Mouse (Mus musculus): ENCODE results near the gene Eefsec.

Gene Eefsec

DNA sequence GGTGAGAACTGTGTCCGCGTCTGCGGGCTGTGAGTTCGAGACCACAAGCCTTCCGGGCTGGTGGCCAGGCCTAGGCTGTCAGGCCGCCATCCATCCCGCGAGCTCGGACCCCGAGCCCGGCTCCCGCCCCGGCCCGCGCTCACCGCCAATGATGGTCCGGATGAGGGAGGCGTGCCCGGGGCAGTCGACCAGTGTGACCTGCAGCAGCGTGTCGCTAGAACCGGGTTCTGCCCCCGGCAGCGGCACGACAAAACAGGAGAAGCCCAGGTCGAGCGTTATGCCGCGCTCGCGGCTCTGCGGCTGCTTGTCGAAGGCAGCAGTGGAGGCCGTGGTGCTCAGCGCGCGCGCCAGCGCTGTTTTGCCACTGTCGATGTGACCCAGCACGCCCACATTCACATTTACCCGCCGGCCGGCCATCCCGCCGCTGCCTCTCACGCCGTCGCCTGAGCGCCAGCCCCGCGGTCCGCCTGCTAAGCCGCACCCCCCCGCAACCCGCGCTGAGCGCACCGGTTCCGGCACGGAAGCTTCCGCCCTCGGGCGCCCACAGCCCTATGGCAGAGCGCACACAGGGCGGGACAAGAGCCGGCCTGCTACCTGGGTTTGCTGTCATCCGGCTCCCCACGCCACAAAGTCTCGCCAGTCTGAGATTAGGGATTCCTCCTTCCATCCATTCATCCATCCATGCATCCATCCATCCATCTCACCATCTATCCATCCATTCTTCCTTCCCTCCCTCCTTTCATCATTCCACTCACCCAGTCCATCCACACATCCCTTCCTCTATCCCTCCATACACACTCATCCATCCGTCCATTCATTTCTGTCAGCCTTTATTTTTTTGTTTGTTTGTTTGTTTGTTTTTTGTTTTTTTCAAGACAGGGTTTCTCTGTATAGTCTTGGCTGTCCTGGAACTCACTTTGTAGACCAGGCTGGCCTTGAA is at the start of gene Eefsec:
Gene Eefsec (minus strand): TSS at position 477 of the 940 bp plus-strand sequence.
- peak; percentile 82 for DNase-seq

DNA sequence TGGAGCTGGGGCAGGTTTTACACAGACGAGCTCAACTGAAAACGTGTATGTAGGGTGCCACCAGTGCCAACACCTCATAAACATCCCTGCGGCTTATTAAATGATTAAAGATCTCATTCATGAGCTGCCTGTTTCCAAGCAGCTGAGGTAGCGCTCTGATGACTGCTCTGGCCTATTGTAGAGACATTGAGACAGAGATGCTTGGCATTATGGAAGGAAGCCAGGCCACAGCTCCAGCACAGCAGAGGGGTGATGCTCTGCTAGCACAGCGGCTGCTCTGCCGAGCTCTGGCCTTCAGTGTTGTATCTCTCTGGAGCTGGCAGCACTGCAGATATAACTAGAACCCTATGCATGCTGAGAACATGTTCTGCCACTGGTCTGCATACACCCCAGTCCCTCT is 47.4 kb upstream of the Eefsec start:
- DNase-seq = peak; percentile 29

DNA sequence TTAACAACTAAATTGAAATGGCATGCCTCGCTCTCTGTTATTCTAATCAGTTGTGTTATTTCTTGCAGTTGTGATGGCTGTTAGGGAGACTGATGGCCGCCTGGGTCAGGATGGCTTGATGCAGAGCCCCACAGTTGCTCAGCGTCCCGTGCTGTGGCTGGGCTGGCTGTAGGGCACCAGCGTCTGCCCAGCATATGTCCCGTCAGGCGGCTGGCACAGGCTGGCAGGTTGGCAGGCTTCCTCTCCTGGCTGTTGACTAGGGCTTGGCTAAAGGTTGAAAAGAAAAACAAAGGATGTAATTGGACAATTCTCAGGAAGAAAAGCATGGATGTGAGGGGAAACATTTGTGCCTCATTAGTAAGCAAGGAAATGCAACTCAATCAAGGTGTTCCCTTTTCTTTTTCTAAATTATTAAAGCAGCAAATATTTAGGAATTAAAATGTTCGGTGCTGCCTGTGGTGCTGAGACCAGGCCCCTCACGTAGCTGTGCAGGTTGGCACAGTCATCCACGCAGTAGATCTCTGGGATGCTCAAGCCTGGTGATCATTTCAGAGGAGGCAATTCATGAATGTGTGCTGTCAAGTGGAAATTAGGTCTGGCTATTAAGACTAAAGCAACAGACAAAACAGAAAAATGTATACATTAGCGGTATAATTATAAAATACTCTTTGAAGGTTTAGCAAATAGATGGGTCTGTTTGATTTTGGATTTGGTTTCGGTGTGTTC is 44.5 kb upstream of the Eefsec start:
- DNase-seq = peak; percentile 96

DNA sequence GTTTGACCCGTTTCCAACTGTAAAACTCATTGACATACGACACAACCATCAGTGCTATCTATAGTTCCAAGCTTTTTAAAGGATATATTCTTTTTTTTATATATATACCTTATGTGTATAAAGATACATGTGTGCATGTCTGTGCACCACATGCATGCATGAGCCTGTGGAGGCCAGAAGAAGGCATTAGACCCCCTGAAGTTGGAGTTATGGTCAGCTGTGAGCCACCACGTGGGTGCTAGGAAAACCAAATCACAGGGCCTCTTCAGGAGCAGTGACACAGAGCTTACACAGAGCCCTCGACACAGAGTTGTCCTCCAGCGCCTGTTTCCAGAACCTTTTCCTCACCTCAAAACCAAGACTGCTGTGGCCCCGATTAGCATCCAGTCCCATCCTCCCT is 43.5 kb upstream of the Eefsec start:
- DNase-seq = peak; percentile 48

DNA sequence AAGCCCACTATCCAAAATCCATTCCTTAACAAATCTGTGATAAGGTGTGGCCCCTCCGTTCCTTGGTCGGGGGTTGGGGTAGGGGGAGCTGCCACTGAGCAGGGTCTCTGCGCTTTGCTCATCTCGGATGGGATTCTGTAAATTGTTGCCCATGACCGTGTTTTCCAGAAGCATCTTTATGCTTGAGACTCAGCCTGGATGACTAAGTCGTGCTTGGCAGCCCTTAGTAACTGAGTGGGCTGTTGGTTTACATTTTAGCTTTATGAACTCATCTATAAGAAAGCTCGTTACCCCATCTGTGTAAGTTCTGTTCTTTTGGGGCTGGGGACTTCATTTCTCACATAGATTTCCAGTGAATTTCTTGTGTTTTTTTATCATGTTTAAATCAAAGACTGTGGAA is 42.7 kb upstream of the Eefsec start:
- peak; percentile 37 for DNase-seq

DNA sequence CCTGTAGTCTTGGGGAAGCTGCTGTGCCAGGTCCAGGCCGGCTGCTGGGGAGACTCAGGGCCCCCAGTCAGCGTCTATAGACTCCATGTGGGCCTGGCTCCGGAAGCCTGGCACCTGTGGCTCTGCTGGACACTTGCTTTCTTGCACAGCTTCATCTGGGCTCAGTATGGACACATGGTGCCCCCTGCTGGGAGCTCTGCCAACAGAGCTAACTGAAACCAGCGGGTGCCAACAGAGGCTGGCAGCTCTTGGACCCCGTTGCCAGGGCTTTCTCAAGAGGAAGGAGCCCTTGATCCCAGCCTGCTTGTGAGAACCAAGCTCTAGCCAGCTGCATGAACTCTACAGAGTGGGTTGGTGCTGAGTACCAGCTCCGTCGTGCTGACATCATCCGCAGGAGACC is 40.6 kb upstream of the Eefsec start:
- DNase-seq = peak; percentile 75

DNA sequence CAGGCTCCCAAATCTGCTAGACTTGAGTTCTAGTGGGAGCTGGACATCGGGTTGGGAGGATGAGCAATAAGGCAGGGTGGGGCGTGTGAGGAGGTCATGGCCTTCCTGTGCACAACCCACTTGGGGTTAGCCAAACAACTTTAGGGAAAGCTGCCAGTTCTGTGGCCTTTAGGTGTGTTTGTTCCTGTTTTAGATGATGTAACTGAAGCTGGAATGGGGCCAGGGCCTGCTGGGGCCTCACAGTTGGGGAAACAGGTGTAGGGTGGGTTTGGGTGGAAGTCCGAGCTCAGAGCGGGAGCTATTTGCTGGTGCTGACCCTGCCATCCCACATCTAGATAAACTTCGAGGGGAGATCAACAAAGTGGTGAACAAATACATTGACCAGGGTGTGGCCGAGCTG is 39.0 kb upstream of the Eefsec start:
- peak; percentile 36 for DNase-seq

DNA sequence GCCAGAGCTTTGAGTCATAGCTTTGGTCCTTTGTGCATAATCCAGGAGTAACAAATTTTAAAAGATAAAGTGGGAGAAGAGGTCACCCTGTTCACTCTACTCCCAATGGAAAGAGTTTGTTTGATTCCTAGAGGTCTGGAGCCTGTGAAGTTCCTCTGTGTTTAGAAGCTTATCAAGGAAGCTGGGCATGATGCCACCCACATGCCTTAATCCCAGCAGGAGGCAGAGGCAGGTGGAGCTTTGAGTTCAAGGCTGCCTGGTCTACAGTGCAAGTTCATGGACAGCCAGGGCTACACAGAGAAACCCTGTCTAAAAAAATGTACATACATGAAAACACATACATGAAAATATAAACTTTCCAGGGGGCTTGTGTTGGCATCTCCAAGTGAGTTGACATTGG is 37.6 kb upstream of the Eefsec start:
- peak; percentile 61 for DNase-seq

DNA sequence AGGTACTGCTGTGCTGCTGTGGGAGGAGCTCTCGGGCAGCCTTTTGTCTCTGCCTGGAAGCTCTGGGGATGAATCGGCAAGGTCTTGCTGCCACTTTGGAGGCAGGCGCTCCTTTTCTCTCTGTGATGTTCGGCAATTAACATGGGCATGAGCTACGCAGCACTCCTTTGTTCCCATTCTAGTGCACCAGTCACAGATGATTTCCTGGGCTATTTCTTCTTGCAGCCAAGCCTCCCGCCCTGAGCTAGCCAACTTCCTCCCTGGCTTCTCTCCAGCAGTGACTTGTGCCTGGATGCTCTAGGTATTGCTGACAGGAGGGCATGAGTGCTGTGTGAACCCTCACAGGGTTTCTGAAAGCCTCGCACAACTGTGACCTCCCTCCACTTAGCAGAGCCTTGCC is 36.8 kb upstream of the Eefsec start:
- DNase-seq = peak; percentile 86

DNA sequence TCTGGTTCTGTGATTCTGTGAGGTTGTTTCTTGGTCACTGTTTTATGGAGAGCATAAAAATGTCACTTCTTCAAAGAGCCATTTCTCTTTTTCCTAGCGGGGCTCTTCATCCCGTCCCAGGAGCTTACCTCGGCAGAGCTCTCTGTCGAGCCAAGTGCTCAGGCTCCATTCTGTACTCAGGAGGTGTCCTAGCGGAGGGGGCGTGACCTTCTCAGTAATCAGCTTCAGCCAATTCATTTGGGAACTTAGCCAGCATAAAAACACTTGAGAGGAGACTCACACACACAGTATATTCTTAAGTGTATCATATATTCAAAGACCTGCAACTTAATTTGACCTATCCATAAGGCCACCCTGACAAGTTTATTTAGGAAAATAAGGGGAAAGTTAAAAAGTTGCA is 34.1 kb upstream of the Eefsec start:
- no peak for DNase-seq

DNA sequence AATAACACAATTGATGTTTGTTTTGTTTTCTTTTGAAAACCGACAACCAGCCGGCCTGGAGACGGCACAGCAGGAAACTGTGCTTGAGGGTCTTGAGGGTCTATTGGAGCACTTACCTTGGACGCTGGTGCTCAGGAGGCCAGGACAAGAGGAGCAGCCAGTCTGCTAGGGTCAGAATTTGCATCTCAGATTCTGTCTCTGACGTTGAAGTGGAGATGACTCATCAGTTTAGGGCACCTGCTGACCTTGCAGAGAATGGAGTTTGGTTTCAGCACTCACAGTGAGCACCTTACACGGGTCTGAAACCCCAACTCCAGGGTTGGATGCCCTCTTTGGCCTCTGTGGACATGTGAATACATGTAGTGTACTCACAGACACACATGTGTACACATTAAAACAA is 23.5 kb upstream of the Eefsec start:
- DNase-seq = no peak

DNA sequence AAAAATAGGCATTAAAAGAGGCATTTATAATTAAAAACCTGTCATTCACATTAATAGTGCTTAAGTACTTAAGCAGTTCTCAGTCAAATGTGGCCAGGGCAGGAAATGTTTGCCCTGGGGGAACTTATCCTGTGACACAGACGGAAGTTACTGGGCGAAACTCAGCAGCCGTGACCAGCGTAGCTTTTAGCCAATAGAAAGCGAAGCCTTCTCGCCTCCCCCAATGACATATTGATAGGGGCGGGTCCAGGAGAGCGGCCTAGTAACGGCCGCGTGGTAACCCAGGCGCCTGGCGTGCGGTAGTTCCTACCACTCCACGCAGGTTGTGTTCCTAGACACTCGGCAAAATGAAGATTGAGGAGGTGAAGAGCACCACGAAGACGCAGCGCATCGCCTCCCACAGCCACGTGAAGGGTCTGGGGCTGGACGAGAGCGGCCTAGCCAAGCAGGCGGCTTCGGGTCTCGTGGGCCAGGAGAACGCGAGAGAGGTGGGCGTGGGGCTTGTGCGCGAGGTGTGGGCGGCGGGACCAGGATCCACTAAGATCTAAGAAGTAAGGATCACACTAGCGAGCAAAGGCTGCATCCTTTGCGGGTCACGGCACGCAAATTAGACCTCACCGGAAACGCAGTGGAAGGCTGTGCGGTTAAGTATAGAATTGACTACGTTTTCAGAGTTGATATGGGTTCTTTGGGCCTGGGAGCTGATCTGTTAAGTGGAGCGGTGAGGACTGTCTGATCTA is 19.0 kb upstream of the Eefsec start, which contains the start of gene Ruvbl1:
Gene Ruvbl1 (plus strand): TSS at position 229 of the 740 bp plus-strand sequence.
- peak; percentile 93 for DNase-seq

DNA sequence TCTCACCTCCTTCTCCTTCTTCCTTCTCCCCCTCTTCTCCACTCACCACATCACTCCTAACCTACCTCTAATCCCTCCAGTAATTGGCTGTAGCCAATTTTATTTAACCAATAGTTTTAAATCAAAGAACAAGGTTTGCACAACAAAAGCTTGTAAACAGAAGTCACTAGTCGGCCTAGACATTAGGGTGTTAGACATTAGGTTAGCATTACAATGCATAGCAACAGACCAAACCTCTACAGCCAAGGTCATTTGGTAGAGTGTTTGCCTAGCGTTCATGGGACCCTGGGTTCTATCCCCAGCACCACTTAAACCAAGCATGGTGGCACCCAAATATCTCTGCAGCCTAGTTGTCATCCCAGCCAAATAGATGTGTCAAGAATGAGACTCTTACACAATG is 8.2 kb upstream of the Eefsec start:
- DNase-seq = no peak

DNA sequence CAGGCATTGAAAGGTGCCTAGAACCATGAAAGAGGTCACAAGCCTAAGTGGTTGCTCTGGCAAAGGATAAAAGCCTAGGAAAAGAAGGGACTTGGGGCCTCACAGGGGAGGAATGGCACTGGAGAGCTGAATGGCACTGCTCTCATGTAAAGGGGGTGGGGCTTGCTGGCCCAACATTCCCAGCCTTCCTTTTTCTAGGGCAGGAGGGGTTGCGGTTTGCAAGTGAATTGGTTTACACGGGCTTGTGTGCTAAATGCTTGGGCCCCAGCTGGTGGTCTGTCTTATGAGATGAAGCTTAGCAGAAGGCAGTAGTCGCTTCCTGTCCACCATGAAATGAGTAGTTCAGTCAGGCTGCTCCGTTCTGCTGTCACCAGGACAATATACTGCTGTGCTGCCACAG is 1.1 kb upstream of the Eefsec start:
- no peak for DNase-seq

DNA sequence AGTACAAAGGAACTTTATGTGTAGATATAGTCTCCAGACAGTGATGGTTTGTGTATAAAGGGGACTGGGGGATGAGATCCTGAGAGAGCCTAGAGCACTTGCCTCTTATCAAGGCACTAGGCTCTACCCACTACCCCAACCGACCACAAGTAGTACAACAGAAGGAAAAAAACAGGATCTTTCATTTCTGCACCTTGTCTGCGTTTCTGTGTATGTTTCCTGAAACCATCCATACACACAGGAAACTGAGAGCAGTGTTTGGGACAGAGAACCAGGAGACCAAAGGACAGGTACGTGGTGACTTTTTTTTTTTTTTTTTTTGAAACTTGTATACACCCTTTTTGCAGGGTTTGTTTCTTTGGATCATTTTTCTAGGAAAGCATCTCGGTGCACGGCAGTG is 678 bp downstream of the Eefsec start:
- DNase-seq = no peak

DNA sequence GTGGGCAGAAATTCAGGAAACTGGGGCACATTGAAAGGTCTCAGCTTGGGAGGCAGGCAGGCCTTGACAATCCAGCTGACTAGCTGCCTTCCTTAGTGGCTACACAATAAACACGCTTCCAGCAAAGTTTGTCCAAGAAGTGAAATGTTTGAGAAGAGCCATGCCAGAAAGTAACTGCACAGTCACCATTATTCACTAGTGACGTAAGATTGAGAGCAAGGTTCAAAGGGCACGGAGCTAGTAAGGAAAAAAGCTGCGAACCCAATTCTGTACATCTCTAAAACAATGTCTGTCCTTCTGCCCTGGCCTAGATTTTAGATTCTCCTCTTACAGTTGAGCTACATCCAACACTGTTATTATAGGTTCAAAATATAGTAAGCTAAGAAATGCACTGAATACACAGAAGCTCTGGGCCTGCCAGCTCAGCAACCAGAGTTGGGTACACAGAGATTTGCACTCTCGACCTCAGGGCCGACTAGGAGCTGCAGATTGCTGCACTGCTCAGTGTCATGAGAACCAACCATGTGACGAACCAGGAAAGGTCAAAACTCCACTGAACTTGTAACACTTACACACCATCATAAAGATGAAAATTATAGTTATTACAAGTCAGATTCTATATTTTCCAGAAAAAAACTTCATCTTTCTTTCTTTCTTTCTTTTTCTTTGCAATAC is 2.1 kb downstream of the Eefsec start:
- no peak for DNase-seq

DNA sequence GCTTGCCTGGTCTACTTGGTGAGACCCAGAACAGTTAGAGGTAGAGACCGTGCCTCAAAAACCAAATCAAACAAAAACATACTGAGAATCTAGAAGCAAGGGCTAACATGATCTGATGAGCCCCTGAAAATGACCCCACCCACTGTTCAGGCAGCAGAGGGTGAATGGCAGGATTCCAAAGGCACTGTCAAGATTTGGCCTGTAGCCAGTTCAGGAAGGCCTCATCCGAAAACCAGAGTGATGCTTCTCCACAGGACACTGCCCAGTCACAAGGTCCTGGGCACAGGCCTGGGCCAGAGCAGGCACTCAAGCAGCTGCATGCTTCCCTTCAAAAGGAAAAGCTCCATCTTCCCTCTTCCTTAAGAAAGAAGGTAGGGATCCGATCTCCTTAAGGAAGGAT is 2.9 kb downstream of the Eefsec start:
- no peak for DNase-seq

DNA sequence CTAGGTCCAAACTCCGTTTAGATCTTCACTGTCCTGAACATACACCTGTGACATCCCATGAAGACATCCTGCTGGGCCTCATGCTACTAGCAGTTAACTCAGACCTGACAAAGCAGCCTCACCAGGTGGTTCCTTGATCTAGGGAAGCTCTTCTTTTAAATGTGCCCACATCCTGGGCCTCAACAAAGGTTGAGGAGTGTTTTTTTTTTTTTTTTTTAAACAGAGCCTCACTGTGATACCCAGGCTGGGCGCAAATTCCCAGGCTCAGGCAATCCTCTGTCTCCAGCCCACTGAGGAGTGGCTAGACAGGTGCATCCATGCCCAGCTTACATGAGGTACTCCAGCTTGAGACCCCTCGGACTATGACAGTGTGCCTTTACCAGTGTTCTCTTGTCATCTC is 3.8 kb downstream of the Eefsec start:
- DNase-seq = no peak

DNA sequence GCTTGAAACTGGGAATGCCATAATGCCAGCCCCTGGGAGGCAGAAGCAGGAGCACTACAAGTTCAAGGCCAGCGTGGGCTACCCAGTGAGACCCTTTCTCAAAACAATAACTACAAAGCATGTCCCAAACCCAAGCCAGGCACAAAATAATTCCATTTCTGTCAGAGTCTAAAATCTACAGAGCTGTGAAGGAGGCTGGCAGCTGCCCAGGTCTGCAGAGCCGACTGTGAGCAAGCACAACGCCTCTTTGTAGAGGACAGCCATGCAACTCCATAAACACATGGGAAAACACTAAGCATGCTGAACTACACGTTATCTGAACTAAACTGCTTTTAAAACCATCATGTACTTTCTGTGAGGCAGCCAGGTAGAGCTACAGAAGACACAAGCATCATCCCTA is 7.3 kb downstream of the Eefsec start:
- DNase-seq = no peak

DNA sequence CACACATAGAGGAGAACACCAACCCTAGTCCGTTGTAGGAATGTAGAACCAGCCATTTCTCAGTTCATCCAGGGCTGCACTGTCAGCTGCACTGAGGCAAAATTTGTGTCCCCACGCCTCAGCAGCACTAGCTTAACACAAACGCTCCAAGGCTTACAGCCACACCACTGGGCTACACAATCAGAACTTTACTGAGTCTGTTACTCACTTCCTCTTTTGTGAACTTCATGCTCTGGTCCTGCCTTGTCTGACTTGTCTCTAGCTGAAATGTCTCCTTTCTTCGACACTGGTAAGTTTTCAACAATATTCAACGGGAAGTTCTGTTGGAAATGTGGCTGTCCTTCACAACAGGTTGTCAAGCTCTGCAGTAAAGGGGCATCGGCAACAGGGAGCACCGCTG is 10.7 kb downstream of the Eefsec start:
- DNase-seq = no peak

DNA sequence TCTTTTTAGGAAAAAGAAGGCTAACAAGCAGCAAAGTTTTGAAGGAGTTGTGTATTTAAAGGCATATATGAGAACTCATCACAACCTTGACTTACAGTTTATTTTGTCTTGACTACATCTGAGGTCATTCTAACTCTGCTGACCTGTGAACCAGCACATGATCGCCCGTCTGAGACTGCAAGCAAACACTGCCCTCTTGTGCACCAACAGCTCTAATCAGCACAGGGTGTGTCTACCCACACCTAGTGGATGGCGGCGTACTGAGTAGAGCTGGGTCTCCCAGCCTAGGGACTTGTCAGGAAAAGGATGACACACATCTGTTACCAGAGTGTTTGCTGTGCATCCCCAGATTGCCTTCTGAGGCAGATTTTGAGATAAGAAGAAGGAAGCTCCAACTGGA is 15.1 kb downstream of the Eefsec start:
- no peak for DNase-seq

DNA sequence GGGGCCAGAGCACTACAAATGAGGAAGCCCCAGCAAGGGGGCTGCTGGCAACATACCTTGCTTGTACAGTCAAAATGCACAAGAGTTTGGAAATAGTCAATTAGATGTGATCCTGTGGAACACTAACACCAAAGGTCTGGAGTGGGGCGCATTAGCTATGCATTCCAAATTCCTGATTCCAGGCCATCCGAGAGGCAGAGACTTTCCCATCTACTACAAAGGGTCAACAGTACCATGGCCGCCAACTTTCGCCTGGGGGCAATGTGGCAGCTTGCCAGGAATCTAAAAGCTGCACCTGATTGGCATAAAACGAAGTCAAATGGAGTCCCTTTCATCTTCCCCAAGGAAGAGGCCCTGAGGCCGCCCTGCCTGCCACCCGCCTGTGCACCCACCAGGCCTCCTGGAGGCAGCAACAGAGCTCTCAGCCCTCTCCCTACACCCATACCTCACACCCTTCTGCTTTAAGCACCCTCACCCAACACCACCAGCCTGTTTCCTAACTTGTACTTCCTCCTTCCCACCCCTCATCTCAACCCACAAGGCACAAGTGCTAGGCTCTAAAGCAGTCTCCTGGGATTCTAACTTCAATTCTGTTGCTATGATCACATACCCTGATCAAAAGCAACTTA is 30.1 kb downstream of the Eefsec start:
- no peak for DNase-seq
